Mouse (Mus musculus) E14TG2a.4 (cell line): ENCODE measurements around the gene 1110059E24Rik.
"Not testable (repeated sequence)": the region's sequence is repeated elsewhere in the genome, so short reads cannot be mapped to it uniquely, and the experiment has no call there.

Experiments used
- CTCF ChIP-seq: conservative IDR thresholded peaks from 2 replicates; pipeline ENCODE4 v1.5.1; 2014; ENCODE audit warnings: low read length
- NANOG ChIP-seq: IDR thresholded peaks from 2 replicates; pipeline ENCODE4 v1.6.1; 2014; ENCODE audit warnings: borderline replicate concordance, low read length, mixed read lengths
- POU5F1 ChIP-seq: IDR thresholded peaks from 2 replicates; pipeline ENCODE4 v1.6.1; 2014; ENCODE audit warnings: low read length, borderline replicate concordance

- TF ChIP-seq CTCF, NANOG, POU5F1: not testable (repeated sequence)
Observed at GRCm38 (mm10) chr19:21628440-21628839, 24.3 kb downstream of the 1110059E24Rik start.
